Mouse (Mus musculus): Measurements from ENCODE around the gene Cyp2d11.
A peak's percentile ranks its signal among the peaks of the same experiment; 100 is the strongest.
"Not testable (repeated sequence)": the region's sequence is repeated elsewhere in the genome, so short reads cannot be mapped to it uniquely, and the experiment has no call there.

Cyp2d11 gene

DNA sequence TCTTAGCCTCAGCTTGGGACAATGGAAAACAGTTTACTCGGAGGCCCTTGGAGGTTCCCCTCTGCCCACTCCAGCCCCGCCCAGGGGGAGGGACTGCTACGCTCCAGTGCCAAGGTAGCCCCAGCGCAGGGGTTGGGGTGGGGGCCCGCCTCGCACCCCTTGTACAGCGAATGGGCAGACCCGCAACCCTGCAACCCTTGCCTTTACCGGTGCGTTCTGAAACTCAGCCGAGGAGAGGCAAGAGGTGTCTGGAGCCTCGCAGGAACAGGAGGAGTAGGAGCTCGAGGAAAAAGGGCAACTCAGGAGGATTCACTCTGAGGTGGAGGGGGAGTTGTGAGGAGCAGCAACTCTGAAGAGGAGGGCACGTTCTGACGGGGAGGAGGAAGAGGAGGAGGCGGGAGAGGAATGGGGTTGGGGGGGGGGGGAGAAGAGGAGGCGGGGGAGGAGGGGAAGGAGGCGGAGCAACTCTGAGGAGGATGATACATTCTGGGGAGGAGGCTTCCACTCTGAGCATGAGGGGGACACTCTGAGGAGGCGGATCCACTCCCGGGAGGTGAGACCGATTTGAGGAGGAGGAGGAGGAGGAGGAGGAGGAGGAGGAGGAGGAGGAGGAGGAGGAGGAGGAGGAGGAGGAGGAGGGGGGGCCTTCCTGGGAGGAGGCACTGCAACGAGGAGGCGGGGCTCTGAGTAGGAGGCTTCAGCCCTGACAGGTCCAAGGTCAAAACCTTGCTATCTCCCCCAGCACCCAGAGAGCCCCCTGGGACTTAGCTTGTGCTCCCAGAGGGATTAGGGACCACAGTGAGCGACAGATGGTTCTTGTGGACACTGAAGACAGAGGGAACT, 13.7 kb downstream of the Cyp2d11 start, which contains the start of gene Cyp2d22:
TSS of gene Cyp2d22 (minus strand) at position 390 of the 843 bp plus-strand sequence.
- DNase-seq (ENCODE audit: low read depth, low spot score): peak; percentile 55

DNA sequence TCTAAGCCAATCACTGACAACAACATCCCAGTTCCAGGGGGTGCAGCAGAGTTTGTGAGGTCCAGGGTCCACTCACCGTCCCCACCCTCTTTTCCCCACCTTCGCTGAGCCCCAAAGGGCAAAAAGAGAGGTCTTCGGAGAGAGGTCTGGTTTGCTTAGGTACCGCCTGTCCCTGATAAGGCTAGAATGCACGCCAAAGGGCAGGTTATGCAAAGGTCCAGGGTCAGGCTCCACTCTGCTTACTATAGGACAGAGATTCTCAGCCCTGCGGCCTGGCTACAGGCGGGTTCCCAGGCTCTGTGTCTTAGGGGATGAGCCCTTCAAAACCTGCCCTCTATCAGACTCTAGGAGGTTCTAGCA, 14.3 kb downstream of the Cyp2d11 start:
- no peak for DNase-seq (ENCODE audit: low read depth, low spot score)

DNA sequence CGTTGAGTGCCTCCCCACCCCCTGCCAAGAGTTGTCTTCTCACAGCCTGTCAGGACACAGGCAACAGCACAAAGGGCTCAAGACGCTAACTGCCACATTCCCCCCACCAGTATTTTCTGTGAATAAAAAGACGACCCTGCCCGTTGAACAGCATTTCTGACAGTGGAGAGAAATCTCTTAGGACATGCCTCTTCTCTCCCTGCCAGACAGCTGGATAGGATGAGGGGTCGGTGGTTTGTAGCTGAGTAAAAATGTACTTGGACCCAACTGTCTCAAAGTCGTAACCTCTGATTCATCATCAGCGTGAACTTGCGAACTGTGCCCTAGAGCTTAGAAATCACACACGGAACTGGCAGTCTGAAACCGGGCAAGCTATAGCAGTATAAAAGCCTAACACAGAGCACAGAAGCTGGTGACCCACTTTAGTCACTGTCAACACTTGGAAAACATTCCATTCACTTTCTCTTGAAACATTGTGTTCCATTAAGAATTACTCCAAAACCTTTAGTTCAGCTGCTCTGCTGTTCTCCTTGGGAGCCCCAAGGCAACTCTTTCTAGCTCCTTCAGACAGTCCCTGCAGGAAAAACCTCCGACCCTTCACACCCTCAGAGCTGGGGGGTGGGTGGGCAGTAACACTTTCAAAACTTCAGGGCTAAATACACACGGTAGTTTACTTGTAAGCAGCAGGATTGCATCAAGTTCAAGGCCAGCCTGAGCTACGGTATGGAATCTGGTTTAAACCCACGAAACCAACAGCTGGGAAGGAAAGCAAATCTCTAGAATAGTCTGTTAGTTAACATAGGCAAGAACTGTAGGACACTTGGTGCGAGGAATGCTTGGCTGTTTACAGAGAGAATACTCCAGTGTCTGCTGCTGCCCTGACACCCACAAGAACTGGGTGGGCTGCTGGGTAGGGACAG, 15.3 kb downstream of the Cyp2d11 start:
- no peak for DNase-seq (ENCODE audit: low read depth, low spot score)

DNA sequence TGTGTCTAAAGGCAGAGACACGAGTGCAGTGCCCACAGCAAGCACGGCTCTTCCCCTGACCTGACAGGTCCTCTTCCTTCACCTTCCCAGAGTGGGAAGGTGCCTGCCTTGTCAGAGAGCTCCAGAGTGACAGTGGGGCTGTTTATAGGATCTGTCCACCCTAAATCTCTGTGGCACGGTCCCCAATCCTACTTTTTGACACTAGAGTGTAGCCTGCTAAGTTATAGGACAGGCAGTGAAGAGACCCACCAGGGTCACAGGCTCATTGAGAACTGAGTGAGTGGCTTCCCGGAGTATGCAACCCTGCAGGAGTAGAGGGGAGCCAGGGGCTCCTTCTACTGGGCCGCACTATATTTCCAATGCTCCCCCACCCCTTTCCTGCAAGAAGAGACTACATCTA, 16.1 kb downstream of the Cyp2d11 start:
- DNase-seq (ENCODE audit: low read depth, low spot score): no peak

DNA sequence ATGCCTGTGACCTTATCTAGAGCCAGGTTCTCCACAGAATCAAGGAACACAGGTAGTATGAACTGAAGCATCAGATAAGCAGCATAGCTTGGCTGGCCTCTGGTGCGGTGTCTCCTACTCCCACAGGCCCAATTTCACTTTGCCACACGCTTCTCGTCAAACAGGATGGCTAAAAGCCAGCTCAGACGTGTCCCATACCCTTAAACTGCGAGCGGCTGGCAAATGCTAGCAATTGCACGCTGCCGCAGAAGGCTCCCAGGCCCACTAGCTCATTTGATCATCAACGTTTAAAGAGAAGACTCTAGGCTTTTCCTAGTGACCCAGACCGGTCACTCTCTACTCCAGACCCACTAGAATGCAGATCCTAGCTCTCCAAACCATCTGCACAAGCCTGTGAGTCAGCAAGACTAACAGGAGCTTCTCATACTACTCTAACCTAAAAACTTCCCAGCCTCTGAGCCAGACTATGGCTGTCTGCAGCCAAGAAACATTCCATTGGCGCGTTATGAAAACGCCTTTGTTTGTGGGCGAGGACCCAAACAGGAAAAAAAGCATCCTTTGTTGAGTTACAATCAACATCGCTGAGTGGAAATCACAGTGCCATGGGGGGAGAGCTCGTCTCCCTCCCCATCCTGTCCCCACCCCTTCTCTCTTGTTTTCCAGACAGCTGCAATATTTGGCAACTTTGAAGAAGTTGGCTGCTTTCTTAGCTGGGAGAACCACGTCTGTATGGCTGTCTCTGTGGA, 17.3 kb downstream of the Cyp2d11 start:
- no peak for DNase-seq (ENCODE audit: low read depth, low spot score)

DNA sequence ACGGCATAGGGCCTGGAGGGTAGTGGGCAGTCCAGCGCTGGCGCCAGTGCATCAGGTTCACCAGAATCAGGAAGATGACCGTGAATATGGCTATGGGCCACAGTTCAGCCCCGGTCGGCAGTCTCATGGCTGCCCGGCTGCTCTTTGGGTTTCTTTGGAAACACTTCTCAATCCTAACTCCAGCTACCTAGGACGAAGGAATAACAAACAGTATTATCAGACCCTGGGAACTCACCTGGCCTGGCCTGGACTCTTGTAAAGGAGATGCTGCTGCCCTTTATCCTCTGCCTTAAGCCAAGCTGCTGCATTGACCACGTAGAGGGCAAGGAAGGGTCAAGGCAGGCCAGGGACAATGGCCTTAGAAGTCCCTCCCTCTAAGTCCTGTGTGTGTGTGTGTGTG, 18.0 kb downstream of the Cyp2d11 start:
- DNase-seq (ENCODE audit: low read depth, low spot score): no peak

DNA sequence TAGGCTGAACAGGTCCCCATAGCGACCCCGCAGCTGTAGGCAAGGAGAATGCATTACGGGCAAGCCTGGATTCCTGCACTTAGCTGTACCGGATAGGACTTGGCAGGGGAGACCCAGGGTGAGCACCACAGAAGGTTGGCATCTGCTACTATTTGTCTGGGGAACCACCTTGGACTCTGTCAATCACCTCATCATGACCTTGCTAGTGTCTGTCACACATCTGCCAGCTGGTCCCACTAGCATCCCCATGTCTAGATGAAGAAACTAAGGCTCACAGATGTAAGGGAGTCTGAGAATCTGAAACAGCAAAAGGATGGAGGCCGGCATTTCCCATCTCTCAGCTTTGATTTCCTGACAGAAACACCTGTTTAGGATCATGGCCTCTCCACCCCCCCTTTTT, 19.4 kb downstream of the Cyp2d11 start:
- no peak for DNase-seq (ENCODE audit: low read depth, low spot score)

DNA sequence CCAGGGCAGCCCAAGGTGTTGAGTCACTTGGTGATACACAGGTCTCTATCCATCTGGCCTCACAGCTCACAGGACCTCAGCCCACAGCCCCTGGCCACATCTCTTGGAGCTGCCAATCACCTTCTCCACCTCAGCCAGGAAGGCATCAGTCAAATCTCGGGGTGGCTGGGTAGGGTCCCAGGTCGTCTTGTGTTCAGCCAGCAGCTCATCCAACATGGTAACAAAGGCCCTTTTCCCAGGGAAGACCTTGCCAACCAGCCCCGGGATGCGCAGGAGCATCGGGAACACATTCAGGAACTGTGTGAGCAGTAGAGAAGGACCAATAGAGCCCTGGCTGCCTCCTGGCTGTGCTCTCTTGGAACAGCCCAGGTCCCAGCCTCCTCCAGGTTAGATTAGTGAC, 20.8 kb downstream of the Cyp2d11 start:
- DNase-seq (ENCODE audit: low read depth, low spot score): no peak

DNA sequence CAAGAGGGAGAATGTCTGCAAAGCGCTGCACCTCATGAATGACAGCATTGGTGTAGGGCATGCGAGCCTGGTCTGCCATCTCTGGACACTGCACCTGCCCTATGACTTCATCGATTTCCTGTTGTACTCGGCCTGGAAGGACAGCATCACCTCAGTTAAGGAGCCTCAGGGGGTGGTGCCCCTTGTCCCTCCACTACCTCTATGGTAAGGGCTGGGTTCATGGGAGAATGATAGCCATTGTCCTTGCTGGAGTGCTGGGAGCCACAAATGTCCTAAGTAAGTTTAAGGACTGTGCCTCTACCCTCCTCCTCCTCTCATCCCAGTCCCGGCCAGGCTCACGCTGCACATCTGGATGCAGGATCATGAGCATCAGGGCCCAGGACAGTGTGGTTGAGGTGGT, 21.4 kb downstream of the Cyp2d11 start:
- no peak for DNase-seq (ENCODE audit: low read depth, low spot score)

DNA sequence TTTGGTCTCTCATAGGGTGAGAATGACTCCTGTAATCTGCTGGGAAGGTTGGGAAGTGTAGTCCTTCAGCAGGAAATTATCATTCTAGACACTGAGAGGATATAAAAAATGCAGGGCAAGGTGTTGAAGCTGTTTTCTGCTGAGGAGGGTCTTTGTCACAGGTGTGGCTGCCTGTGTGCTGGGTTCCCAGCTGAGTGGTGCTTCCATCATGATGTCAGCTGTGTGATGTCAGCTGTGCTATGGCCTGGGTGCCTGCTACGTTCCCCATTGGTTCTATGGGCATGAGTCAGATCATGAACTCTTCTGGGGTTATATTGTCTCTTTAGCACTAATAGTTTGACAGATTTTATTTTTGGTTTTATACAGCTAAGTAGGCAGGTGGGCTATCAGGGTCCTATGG, 25.0 kb downstream of the Cyp2d11 start:
- DNase-seq (ENCODE audit: low read depth, low spot score): no peak

DNA sequence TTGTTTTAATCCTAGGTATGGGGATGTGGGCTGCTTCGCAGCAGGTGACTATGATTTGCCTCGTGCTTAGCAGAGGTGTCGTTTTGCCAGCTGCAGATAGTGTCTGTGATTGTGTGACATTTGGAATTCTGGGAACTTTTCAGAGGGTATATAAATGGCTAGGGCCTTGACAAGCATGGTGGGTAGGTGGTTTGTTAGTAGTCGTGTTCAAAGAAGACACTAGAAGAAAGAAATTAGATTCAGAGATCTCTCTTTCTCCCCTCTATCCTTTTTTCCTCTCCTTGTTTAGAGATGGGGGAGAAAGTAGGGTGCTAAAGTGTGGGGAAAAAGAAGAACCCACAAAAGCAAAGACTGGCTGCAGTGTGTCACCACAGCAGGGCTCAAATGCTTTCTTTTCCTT, 25.7 kb downstream of the Cyp2d11 start:
- DNase-seq (ENCODE audit: low read depth, low spot score): no peak

DNA sequence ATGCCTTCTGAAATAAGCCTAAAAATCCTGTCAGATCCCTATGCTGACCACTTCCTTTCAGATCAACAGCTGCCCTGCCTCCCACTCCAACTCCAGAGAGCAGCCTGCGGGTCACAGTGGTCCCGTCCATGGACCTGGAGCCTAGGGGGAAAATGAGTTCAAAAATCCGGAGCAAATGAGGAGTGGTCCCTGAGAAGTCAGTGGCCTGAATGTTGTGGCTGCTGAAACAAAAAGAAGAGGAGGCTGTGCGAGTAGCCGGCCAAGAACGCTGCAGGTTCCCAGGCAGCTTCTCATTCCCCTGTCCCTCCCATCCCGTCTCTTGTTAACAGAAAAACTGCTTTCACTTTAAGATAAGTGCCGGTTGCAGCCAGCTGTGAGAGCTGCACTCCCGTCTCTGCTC, 29.3 kb downstream of the Cyp2d11 start:
- DNase-seq (ENCODE audit: low read depth, low spot score): not testable (repeated sequence)

DNA sequence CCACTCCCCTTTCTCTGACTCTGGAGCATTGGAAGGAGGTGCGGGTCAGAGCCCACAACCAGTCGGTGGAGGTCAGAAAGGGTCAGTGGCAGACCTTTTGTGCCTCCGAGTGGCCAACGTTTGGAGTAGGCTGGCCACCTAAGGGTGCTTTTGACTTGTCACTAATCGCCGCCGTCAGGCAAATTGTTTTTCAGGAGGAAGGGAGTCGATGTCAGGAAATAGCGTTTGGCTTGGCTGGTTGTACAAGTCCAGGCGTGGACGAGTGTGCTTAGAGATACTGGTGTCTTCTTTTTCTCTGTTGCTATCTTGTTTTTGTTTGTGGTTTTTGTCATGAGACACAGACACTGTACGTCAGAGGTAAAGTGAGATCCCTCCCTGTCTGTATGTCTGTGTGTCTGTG, 30.0 kb downstream of the Cyp2d11 start:
- not testable (repeated sequence) for DNase-seq (ENCODE audit: low read depth, low spot score)

DNA sequence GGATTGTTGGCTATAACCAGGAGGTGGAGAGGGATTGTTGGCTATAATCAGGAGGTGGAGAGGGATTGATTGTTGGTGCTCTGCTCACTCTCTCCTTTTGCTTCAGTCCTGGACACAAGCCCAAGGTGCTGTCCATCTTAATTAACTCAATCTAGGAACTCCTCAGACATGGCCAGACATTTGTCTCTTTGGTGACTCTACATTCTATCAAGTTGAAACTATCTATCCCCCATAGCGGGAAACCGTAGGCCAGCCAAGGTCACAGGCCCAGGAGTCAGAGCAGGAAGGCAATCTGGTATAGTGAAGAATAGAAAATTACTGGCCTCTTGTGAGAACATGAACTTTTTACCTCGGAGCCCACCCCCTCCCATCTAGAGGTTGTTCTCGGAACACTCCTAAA, 31.6 kb downstream of the Cyp2d11 start:
- no peak for DNase-seq (ENCODE audit: low read depth, low spot score)

DNA sequence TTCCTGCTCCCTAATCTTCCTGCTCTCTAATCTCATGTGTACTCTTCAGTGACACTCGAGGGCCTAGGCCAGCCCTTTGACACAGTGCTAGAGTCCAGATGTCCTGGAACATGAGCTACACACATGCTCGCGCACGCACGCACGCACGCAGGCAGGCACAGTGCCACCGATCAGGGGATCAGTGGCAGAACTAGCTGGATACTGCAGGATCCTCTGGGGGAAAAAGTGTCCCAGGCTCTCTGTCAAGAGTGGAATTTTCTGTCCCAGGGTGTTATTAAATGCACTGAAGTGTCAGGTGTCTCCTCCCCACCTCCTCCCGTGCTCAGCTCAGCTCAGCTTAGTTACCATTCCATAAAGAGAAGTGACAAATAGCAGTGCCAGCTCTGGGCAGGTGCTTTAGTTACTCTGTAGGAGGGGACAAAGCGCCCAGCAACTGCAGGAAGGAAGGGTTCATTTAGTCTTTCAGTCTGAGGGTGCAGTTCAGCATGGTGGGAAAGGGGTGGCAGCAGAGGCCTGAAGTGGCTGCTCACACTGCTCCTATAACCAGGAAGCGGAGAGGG, 32.3 kb downstream of the Cyp2d11 start:
- DNase-seq (ENCODE audit: low read depth, low spot score): peak; percentile 20

DNA sequence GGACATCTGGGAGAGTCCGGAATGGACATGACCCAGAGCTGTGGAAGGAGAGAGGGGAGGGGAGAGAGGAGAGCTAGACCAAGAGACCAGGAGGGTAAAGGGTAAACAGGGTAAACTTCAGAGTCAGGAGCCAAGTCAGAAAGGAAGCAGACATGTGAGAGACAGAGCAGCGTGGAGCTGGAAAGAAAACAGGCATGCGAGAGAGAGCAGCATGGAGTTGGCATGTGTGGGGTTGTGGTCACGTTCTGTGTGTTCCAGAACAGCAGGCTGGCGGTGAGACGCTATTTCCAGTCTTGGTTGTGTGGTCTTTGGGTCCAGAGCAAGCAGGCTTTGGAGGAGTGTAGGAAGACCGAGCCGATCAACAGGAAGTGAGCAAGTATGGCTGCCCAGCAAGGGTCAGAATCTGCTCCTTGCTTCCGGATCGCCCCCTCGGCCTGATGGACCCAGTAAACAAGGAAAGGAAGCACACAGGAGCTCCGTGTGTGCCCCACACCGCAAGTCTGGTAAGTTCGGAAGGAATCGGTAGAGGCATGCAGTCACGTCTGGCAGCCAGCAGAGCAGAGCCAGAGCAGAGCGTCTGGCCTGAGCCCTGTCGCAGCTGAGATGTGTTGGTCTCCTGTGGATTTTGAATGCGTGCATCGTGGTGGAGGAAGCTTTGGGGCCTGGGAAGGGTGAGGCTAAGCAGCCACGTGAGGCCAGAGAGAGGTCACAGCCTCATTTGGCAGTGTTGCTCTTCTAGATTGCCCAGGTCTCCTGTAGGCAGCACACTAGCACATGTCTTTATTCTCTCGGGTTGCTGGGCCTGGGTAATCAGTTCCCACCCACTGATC, 35.2 kb downstream of the Cyp2d11 start:
- DNase-seq (ENCODE audit: low read depth, low spot score): peak; percentile 15

DNA sequence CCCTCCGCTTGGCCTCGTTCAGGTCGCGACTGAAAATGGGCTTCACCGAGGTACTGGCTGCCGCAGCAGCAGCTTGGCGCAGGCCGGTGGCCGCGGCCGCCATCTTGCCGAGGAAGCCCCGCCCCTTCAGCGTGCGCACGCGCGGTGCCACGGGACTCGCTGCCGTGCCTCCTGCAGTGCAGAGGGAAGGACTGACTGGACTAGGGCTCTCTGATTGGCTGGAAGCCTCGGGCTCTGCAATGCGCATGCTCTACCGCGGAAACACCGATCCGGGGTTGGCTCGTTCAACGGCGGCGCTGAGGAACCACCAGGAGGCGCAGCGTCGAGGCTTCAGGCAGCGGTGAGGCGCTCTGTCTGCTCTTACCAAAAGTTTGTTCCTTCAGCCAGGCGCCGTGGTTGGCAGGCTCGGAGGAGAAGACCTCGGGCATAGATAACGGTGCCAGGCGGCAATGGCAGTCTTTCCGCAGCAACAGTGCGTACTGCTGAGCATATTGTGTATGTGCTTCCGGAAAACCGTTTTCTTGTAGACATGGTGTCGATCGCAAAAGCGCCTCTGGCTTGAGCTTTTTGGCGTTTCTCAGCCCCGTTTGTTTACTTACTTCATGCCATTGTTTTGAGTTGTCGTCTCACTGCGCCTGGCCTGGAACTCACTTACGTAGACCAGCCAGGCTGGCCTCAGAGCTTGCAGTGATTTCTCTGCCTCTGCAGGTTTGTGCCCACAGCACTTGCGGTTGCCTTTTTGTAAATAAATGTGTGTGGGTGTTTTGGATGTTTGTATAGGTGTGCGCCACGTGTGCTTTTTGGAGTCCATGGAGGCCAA, 39.5 kb downstream of the Cyp2d11 start, which contains the start of gene Ndufa6:
TSS of gene Ndufa6 (minus strand) at position 197 of the 820 bp plus-strand sequence.
- DNase-seq (ENCODE audit: low read depth, low spot score): peak; percentile 99

DNA sequence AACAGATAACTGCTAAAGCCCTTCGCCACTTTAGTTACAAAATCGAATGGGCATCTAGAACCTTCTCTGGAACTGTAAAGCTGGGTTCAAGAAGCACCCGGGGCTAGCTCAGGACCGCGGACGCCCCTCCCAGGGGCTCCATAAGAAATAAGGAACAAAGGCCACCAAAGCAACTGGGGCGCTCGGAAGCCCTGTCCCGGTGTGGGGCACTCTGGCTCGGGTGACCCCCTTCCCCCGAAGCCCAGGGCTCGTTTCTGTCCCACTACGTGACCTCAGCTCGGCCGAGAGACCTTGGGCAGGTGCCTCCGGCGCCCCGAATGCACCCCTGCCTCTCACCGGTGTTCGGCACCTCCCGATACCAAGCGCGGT, 40.1 kb downstream of the Cyp2d11 start:
- DNase-seq (ENCODE audit: low read depth, low spot score): peak; percentile 40

DNA sequence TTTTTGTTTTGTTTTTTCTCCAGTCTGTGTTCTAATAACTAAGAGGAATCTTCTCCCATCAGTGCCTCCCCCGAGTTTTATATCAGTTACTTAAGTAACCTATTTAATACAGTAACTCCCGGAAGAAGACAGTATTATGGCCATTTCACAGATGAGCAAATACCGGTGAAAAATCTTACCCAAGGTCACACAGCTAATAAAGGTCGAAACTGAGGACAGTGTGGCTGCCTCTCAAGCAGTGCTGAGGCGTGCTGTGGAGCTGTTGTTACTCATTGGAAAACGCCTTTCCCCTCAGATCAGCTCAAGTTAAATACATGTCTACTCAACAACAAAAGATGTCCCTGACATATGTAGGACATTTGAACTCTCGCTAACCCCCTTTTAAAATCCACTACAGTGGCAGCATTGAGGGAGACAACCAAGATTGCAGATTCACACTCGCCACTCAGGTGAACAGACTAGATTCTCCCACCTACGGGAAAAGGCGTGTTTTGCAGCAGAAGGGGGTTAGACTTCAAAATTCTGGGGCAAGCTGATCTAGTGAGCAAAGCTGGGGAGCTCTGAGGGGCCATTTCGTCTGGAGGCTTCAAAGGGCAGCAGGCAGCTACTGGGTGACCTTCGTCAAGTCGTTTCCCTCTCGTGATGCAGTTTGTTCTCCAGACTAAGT, 40.6 kb downstream of the Cyp2d11 start:
- DNase-seq (ENCODE audit: low read depth, low spot score): no peak
